Mouse (Mus musculus) neural tube, embryonic 12.5 days (tissue): ENCODE data around the gene Slc6a19. TPM values are rescaled to one million over a fixed set of nuclear protein-coding genes. Genes with fewer than 3 reads are reported as not detected.

Source experiments
- ATAC-seq: fragments of 200-750 bp; cut with Nextera tagmentation; 2 replicates; pipeline ENCODE4 v1.8.0; 2017; ENCODE audit warnings: low read depth, mild to moderate bottlenecking, moderate TSS enrichment, moderate library complexity; ENCODE audit not compliant: low FRiP score
- H3K27ac ChIP-seq: fragments of 300-500 bp; sonication (generic); 2 replicates; pipeline ENCODE4 v1.5.1; 2016
- H3K27me3 ChIP-seq: fragments of 300-500 bp; sonication (generic); replicated peaks from 2 replicates; pipeline ENCODE4 v1.6.1; 2016; ENCODE audit warnings: mild to moderate bottlenecking
- H3K36me3 ChIP-seq: fragments of 300-500 bp; sonication (generic); 2 replicates; pipeline ENCODE4 v1.6.1; 2016; ENCODE audit warnings: mild to moderate bottlenecking
- H3K4me1 ChIP-seq: fragments of 300-500 bp; sonication (generic); 2 replicates; pipeline ENCODE4 v1.6.1; 2016
- H3K4me2 ChIP-seq: fragments of 300-500 bp; sonication (generic); replicated peaks from 2 replicates; pipeline ENCODE4 v1.6.1; 2016; ENCODE audit warnings: mild to moderate bottlenecking
- H3K4me3 ChIP-seq: fragments of 300-500 bp; sonication (generic); 2 replicates; pipeline ENCODE4 v1.5.1; 2016
- H3K9ac ChIP-seq: fragments of 300-500 bp; sonication (generic); 2 replicates; pipeline ENCODE4 v1.6.1; 2016; ENCODE audit warnings: mild to moderate bottlenecking
- H3K9me3 ChIP-seq: fragments of 300-500 bp; sonication (generic); 2 replicates; pipeline ENCODE4 v1.6.1; 2016; ENCODE audit warnings: mild to moderate bottlenecking
- WGBS: fragments of 180-500 bp; shearing (Covaris S2); methylation state at CpG from one replicate; pipeline ENCODE4 v1.1.7; 2016; 5-methylcytosine and 5-hydroxymethylcytosine counted together
- polyA plus RNA-seq: library from polyadenylated mRNA; unstranded; fragments of >200 nt; fragmentation: Nextera tagmentation; extraction: Ambion mirVana; gene quantifications from 2 replicates; pipeline ENCODE4 v1.2.1, GENCODE M21; 2016

The Slc6a19 gene
- polyA plus RNA-seq, 1 experiment from 2014 or later, result 0.23 TPM

DNA sequence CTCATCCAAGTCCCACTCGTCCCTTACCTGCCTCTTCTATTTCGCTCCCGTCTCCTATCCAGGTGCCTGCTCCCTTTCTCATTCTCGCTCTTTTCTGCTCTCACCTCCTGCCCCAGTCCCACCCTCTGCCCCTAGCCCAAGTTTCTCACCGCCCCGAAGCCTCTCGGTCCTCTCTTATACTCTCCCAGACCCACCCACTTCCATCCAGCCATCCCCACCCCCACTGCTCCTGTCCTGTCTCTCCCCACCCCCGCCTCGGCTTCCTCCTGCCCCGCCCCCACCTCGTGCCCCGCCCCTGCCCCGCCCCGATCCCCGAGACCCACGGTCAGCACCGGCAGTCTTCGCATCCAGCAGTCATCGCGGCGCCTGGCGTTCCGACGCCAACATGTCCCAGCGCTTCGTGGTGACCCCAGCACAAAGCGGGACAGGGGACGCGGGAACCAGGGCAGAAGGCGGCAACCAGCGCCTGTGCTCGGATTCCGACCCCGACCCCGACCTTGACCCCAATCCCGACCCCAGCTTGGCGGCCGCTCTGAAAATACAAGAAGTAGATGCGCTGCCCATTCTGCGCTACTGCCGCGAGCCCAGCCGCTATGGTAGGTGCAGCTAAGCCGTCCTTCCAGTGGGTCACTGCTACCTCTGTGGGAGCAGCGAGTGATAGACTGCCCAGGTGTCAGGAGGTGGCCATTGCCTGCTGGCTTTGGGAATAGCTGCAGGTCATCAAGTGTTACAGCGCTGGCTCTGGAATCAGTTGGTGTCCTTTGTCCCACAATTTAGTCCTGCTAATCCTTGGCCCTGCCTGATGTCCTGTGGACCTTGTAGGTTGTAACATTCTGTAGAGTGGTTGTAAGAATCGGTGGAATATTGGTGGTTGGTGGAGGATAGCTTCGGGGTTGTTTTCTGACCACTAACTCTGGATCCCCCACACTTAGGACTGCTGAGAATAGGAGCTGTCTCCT is 28.4 kb upstream of the Slc6a19 start, which contains the start of gene Slc12a7:
Gene Slc12a7 (plus strand): TSS at position 353 of the 959 bp plus-strand sequence.
- peak within 1 kb of the TSS; percentile 80 for H3K4me2 ChIP-seq
- WGBS, result 5% methylated on average over 47 of the region's 48 CpGs
- H3K4me1 ChIP-seq, result peaks cover 12% of the 10 kb centered on the region; the same call in 1 of the 2 replicates
- peak within 1 kb of the TSS; percentile 33 for H3K4me3 ChIP-seq
- H3K9ac ChIP-seq, result peak within 1 kb of the TSS; percentile 55
- peak; percentile 71 for ATAC-seq
- no peaks in the 10 kb centered on the region for H3K36me3 ChIP-seq
- H3K27ac ChIP-seq, result no peak within 1 kb of the TSS
- no peaks in the 10 kb centered on the region for H3K9me3 ChIP-seq
- H3K27me3 ChIP-seq, result peaks cover 22% of the 10 kb centered on the region

GRCm38 (mm10) chr13:73732235-73732634 is 27.6 kb upstream of the Slc6a19 start:
- no peaks in the 10 kb centered on the region for H3K9me3 ChIP-seq
- no peak overlapping the region for H3K4me3 ChIP-seq
- 71% methylated on average over 7 of the region's 7 CpGs for WGBS
- peaks cover 22% of the 10 kb centered on the region for H3K27me3 ChIP-seq
- peak overlapping the region; percentile 80 for H3K4me2 ChIP-seq
- no peak overlapping the region for H3K27ac ChIP-seq
- peaks cover 15% of the 10 kb centered on the region; the same call in 1 of the 2 replicates for H3K4me1 ChIP-seq
- 0 out of 2 replicates have a peak overlapping the region, but pooled peaks have one; percentile 33 for H3K9ac ChIP-seq
- no peaks in the 10 kb centered on the region for H3K36me3 ChIP-seq
- ATAC-seq, result peak; percentile 41; the same call in 1 of the 2 replicates

DNA sequence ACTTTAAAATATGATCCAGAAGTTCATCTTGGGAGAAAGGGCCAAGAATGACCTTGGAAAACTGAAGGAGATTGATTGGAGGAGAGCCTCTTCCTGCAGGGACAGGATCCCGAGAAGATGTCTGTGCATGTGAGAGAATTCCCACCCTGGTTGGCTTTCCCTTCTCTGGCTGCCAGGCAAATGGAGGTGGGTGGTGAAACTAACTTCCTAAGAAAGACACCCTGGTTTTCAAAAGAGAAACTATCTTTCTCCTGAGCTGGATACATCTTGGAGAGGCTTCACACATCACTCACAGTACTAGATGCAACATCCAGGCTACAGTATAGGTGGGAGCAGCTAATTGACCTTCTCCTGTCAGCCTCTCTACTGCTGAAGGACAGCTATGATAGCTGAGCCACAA is 26.2 kb upstream of the Slc6a19 start:
- peaks cover 15% of the 10 kb centered on the region; the same call in 1 of the 2 replicates for H3K4me1 ChIP-seq
- H3K9me3 ChIP-seq, result no peaks in the 10 kb centered on the region
- no peak overlapping the region for H3K27ac ChIP-seq
- 67% methylated on average over 1 of the region's 1 CpGs for WGBS
- H3K27me3 ChIP-seq, result peaks cover 22% of the 10 kb centered on the region
- H3K4me3 ChIP-seq, result no peak overlapping the region
- no peaks in the 10 kb centered on the region for H3K36me3 ChIP-seq
- no peak overlapping the region for H3K4me2 ChIP-seq
- no peak for ATAC-seq
- H3K9ac ChIP-seq, result no peak overlapping the region

DNA sequence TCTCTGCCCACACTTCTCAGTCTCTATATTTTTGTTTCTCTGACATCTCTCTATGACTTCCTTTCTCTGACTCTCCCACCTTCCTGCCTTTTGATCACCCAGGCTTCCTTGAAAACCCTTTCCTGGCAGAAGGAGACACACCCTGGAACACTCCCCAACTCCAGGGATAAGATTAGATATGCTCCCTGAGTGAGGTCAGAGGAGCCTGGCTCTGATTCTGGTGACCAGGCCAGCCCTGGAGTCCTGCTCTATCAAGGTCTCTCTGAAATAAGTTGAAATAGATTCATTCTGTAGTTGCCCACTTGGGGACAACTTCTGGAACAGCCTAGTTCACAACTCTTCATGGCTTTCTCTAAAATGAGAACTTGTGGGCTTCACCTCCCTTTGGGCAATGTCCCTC is 24.0 kb upstream of the Slc6a19 start:
- Histone ChIP-seq H3K36me3 (no peaks in the 10 kb centered on the region), H3K27me3 (peaks cover 17% of the 10 kb centered on the region), H3K9ac (no peak overlapping the region), H3K4me2 (no peak overlapping the region), H3K9me3 (no peaks in the 10 kb centered on the region), H3K4me3 (no peak overlapping the region), H3K27ac (no peak overlapping the region), H3K4me1 (peaks cover 15% of the 10 kb centered on the region; the same call in 1 of the 2 replicates)
- ATAC-seq, result no peak

DNA sequence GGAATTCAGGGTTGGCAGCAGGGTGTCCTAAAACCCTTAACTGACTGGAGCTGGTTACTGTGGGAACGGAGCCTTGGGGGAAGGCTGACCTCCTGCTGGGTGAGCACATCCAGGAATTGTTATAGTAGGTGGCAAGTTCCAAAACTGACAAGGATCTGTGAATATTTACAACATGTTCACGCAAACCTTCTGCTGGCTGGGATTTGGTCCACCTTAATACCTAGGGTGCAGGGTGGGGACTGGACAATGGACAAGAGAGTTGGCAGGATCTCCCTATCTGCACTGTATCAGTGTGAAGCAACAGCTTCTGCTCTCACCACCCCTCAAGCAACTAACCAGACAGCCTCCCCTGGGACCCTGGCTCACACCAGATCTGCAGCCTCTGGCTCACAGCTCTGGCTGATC is 23.0 kb upstream of the Slc6a19 start:
- H3K27me3 ChIP-seq, result peaks cover 8% of the 10 kb centered on the region
- H3K4me2 ChIP-seq, result no peak overlapping the region
- peaks cover 9% of the 10 kb centered on the region; the same call in 1 of the 2 replicates for H3K4me1 ChIP-seq
- H3K9me3 ChIP-seq, result no peaks in the 10 kb centered on the region
- ATAC-seq, result no peak
- H3K9ac ChIP-seq, result no peak overlapping the region
- H3K27ac ChIP-seq, result no peak overlapping the region
- no peaks in the 10 kb centered on the region for H3K36me3 ChIP-seq
- no peak overlapping the region for H3K4me3 ChIP-seq
- 13% methylated on average over 2 of the region's 2 CpGs for WGBS

GRCm38 (mm10) chr13:73725315-73725714 is 20.6 kb upstream of the Slc6a19 start:
- H3K27ac ChIP-seq, result no peak overlapping the region
- H3K4me1 ChIP-seq, result 0 out of 2 replicates have a peak, but pooled peaks cover 3% of the 10 kb centered on the region
- no peaks in the 10 kb centered on the region for H3K36me3 ChIP-seq
- no peaks in the 10 kb centered on the region for H3K9me3 ChIP-seq
- 80% methylated on average over 5 of the region's 5 CpGs for WGBS
- H3K4me2 ChIP-seq, result no peak overlapping the region
- no peak for ATAC-seq
- no peak overlapping the region for H3K4me3 ChIP-seq
- no peak overlapping the region for H3K9ac ChIP-seq
- no peaks in the 10 kb centered on the region for H3K27me3 ChIP-seq

DNA sequence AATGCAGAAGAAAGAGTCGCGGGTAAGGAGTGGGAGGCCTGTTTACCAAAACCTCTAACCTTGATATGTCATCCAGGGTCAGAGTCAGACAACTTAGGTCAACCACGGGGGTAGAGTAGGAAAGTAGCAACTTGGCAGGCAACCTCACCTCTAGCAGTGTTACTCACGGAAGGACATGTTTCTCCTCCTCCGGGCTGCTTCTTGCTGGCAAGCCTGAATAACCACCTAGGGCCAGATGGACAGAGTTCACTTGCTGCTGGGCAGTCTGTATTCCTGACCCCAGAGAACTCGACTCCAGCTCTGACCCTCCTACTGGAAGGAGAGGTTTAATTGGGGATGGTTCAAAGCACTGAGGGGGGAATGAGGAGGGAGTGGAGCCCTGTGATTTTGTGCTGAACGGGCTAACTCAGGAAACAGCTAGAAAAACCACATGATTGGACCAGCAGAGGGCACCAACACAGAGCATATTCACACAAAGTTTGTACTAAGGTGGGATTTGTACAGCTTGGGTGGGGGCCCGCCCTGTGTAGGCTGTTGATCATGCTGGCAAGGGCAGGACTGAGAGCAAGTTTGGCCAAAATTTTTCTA is 18.5 kb upstream of the Slc6a19 start:
- 43% methylated on average over 8 of the region's 8 CpGs for WGBS
- H3K4me1 ChIP-seq, result 0 out of 2 replicates have a peak, but pooled peaks cover 3% of the 10 kb centered on the region
- no peak overlapping the region for H3K27ac ChIP-seq
- H3K36me3 ChIP-seq, result no peaks in the 10 kb centered on the region
- no peak for ATAC-seq
- H3K4me2 ChIP-seq, result no peak overlapping the region
- H3K27me3 ChIP-seq, result no peaks in the 10 kb centered on the region
- no peak overlapping the region for H3K4me3 ChIP-seq
- H3K9ac ChIP-seq, result no peak overlapping the region
- no peaks in the 10 kb centered on the region for H3K9me3 ChIP-seq

DNA sequence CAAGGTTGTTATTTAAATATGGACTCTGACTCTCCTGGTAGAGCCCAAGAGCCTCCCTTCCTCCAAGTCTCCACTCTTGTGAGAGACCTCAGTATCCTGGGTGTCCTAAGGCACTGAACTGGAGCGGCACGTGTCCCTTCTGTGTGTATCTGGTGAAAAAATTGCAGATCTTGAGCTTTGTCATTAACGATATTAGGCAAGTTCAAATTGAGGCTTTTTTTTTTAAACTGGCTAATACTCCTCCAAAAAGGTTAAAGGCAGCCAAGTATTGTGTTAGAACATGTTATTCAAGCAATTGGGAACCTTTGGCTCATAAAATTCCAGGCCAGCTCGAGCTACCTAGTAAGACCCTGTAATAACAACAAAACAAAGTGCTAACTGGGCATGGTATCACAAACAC is 15.6 kb upstream of the Slc6a19 start:
- no peaks in the 10 kb centered on the region for H3K36me3 ChIP-seq
- H3K27me3 ChIP-seq, result no peaks in the 10 kb centered on the region
- no peaks in the 10 kb centered on the region for H3K9me3 ChIP-seq
- H3K4me1 ChIP-seq, result no peaks in the 10 kb centered on the region
- H3K9ac ChIP-seq, result no peak overlapping the region
- no peak overlapping the region for H3K4me3 ChIP-seq
- H3K4me2 ChIP-seq, result no peak overlapping the region
- H3K27ac ChIP-seq, result no peak overlapping the region
- ATAC-seq, result no peak
- WGBS, result 83% methylated on average over 4 of the region's 4 CpGs

DNA sequence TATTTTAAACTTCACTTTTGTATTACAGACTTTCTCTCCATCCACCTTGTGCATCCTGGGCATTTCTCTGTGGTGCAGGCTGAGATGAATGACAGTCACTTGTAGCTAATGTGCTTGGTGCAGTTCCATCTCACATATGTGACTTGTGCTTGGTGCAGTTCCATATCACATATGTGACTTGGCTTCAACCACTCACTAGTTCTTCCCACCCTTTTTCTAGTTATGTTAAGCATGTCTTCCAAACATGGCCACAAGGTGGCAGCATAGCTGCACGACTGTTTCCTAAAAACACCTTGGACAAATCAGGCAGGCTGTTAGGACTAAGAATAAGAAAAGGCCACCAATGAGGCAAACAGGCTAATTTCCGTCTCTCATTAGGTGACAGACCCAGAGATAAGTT is 13.6 kb upstream of the Slc6a19 start:
- Histone ChIP-seq H3K27ac (no peak overlapping the region), H3K4me1 (no peaks in the 10 kb centered on the region), H3K27me3 (no peaks in the 10 kb centered on the region), H3K9me3 (no peaks in the 10 kb centered on the region), H3K4me3 (no peak overlapping the region), H3K9ac (no peak overlapping the region), H3K36me3 (no peaks in the 10 kb centered on the region), H3K4me2 (no peak overlapping the region)
- ATAC-seq, result no peak
- WGBS, result 5% methylated on average over 2 of the region's 2 CpGs

- no peaks in the 10 kb centered on the region for H3K27me3 ChIP-seq
- no peak overlapping the region for H3K4me3 ChIP-seq
- 68% methylated on average over 2 of the region's 2 CpGs for WGBS
- H3K27ac ChIP-seq, result no peak overlapping the region
- no peak for ATAC-seq
- no peaks in the 10 kb centered on the region for H3K36me3 ChIP-seq
- H3K4me2 ChIP-seq, result no peak overlapping the region
- H3K4me1 ChIP-seq, result no peaks in the 10 kb centered on the region
- H3K9me3 ChIP-seq, result no peaks in the 10 kb centered on the region
- H3K9ac ChIP-seq, result no peak overlapping the region
These were observed 9.4 kb upstream of the Slc6a19 start for GRCm38 (mm10) chr13:73714020-73714419.

DNA sequence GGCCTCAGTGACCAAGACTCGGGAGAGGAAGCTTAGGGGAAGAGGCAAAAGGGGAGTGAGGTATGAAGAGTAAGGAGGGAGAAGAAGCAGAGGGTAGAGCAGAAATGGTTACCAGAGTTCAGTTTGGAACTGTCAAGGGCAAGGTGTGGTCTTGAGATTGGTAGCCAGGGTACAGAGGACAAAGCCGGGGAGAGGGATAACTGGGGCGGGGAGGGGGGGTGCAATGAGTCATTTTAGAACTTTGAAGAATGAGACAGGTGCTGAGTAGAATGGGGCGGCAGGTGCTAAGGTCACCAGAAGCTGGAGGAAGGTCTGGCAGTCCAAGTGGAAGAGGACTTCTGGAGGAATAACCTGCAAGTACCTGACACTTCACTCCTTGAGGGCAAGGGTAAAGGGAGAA is 8.5 kb upstream of the Slc6a19 start:
- Histone ChIP-seq H3K9me3 (no peaks in the 10 kb centered on the region), H3K4me1 (no peaks in the 10 kb centered on the region), H3K36me3 (no peaks in the 10 kb centered on the region), H3K27ac (no peak overlapping the region), H3K27me3 (no peaks in the 10 kb centered on the region), H3K9ac (no peak overlapping the region), H3K4me3 (no peak overlapping the region), H3K4me2 (no peak overlapping the region)
- ATAC-seq, result no peak
- WGBS, result 75% methylated on average over 4 of the region's 4 CpGs

DNA sequence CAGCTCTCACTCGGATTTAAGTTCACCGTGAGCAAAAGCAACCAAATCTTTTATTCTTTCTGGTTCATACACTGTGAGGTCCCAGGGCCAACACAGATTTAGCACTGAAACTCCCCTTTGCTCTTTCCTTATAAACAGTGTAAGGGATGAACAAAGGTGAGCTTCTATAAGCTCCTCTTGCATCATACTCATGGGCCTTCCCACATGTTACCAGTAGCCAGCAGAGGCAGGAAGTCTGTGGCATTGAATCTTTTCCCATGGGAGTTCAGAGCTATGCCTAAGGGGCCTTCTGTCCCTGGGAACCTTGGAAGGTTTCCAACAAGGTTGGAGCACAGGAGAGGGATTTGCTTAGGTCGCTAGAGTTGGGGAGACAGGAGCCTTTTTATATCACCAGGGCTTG is 7.6 kb upstream of the Slc6a19 start:
- Histone ChIP-seq H3K27ac (no peak overlapping the region), H3K9ac (no peak overlapping the region), H3K36me3 (no peaks in the 10 kb centered on the region), H3K4me3 (no peak overlapping the region), H3K4me2 (no peak overlapping the region), H3K9me3 (no peaks in the 10 kb centered on the region), H3K27me3 (no peaks in the 10 kb centered on the region), H3K4me1 (no peaks in the 10 kb centered on the region)
- ATAC-seq, result no peak
- 82% methylated on average over 3 of the region's 3 CpGs for WGBS
